Mouse (Mus musculus): Measurements from ENCODE around the gene Lrrc8d. TPM values are rescaled to one million over a fixed set of nuclear protein-coding genes. Genes with fewer than 3 reads are reported as not detected.
A peak's percentile ranks its signal among the peaks of the same experiment; 100 is the strongest.

The Lrrc8d gene
- total and polyA plus RNA-seq, 3 experiments = 11.4 to 258 (median 21.9) TPM

- peak; percentile 72; the same call in 1 of the 2 replicates for TF ChIP-seq UBTF (IDR thresholded peaks at IDR 0.05; ENCODE audit: borderline replicate concordance, insufficient read depth, low read depth, low read length)
- TF ChIP-seq MYB (IDR thresholded peaks at IDR 0.05; ENCODE audit: low read depth, low read length) = no peak
- no peak for TF ChIP-seq CTCF (IDR thresholded peaks at IDR 0.05 in 2 of 3, conservative IDR thresholded peaks at IDR 0.05 in 1 of 3; ENCODE audit: control insufficient read depth in 1 of 3, insufficient read depth in 1 of 3, low read depth in 2 of 3, low read length in 3 of 3, poor library complexity in 1 of 3, severe bottlenecking in 1 of 3)
- TF ChIP-seq MEF2A (IDR thresholded peaks at IDR 0.05; ENCODE audit: extremely low read depth, insufficient replicate concordance, low read depth, low read length, poor library complexity, severe bottlenecking) = no peak
- TF ChIP-seq POLR2A (IDR thresholded peaks at IDR 0.05; ENCODE audit: control insufficient read depth in 1 of 2, insufficient read depth in 1 of 2, low read depth in 1 of 2, low read length in 2 of 2, poor library complexity in 1 of 2) = peak; percentile 63 to 65; a peak in 3 of 4 replicates
- peak; percentile 63 for TF ChIP-seq HCFC1 (IDR thresholded peaks at IDR 0.05; ENCODE audit: low read depth, low read length)
- no peak for TF ChIP-seq RAD21 (IDR thresholded peaks at IDR 0.05; ENCODE audit: low read depth, low read length)
- TF ChIP-seq MXI1 (IDR thresholded peaks at IDR 0.05; ENCODE audit: low read depth, low read length) = peak; percentile 38
- TF ChIP-seq ZMIZ1 (IDR thresholded peaks at IDR 0.05; ENCODE audit: low read depth, low read length) = peak; percentile 69; the same call in 1 of the 2 replicates
- TF ChIP-seq USF2 (IDR thresholded peaks at IDR 0.05; ENCODE audit: borderline replicate concordance in 1 of 2, insufficient read depth in 1 of 2, low read depth in 1 of 2, low read length in 2 of 2) = no peak
- TF ChIP-seq ZNF384 (IDR thresholded peaks at IDR 0.05; ENCODE audit: low read depth, low read length) = no peak
- no peak for TF ChIP-seq ZKSCAN1 (IDR thresholded peaks at IDR 0.05; ENCODE audit: low read depth, low read length)
- TF ChIP-seq GABPA (IDR thresholded peaks at IDR 0.05; ENCODE audit: low read depth, low read length) = no peak
- 0 out of 2 replicates have a peak, but pooled peaks have one; percentile 9 for TF ChIP-seq NRF1 (IDR thresholded peaks at IDR 0.05; ENCODE audit: insufficient read depth, low read depth, low read length, poor library complexity, severe bottlenecking)
- no peak for TF ChIP-seq MYC (IDR thresholded peaks at IDR 0.05; ENCODE audit: low read depth, low read length)
- peak; percentile 35; the same call in 1 of the 2 replicates for TF ChIP-seq ELF1 (IDR thresholded peaks at IDR 0.05; ENCODE audit: low read depth, low read length)
Observed at GRCm38 (mm10) chr5:105700070-105700851, 492 bp downstream of the Lrrc8d start (continued).

- Histone ChIP-seq H3K4me1 (ENCODE audit: control insufficient read depth in 1 of 2, insufficient read depth in 2 of 2, low read length in 2 of 2) (peaks cover 11 to 25% of the 10 kb centered on the region in 2 experiments), H3K27me3 (ENCODE audit: control insufficient read depth in 1 of 2, insufficient read depth in 2 of 2, low read length in 2 of 2) (no peaks in the 10 kb centered on the region)
Observed at GRCm38 (mm10) chr5:105701326-105701725, 1.6 kb downstream of the Lrrc8d start.

More at GRCm38 (mm10) chr5:105701326-105701725, 1.6 kb downstream of the Lrrc8d start:
- Histone ChIP-seq H3K27ac (ENCODE audit: control insufficient read depth, low read depth, low read length) (peak overlapping the region; percentile 74), H3K36me3 (ENCODE audit: control insufficient read depth in 1 of 2, insufficient read depth in 2 of 2, low read length in 2 of 2) (peaks cover 0 to 20% of the 10 kb centered on the region in 2 experiments; a peak in 2 of 4 replicates), H3K4me3 (ENCODE audit: control insufficient read depth in 1 of 2, insufficient read depth in 1 of 2, low read depth in 2 of 2, low read length in 2 of 2) (peak overlapping the region; percentile 75 to 92), H3K9ac (ENCODE audit: control insufficient read depth, low read depth, low read length, poor library complexity, severe bottlenecking) (peak overlapping the region; percentile 94), H3K79me2 (ENCODE audit: control insufficient read depth, insufficient read depth, low read length, poor library complexity) (peaks cover 8% of the 10 kb centered on the region), H3K9me3 (replicated peaks; ENCODE audit: insufficient read depth, low read length) (no peaks in the 10 kb centered on the region)
- TF ChIP-seq ZC3H11A (IDR thresholded peaks at IDR 0.05; ENCODE audit: low read depth, low read length) (no peak), POLR2AphosphoS2 (IDR thresholded peaks at IDR 0.05; ENCODE audit: low read length) (no peak), POLR2AphosphoS5 (IDR thresholded peaks at IDR 0.05; ENCODE audit: borderline replicate concordance, low read depth, low read length) (no peak), TCF12 (IDR thresholded peaks at IDR 0.05; ENCODE audit: low read depth, low read length) (no peak), RCOR1 (IDR thresholded peaks at IDR 0.05; ENCODE audit: low read depth, low read length) (no peak), MYC (IDR thresholded peaks at IDR 0.05; ENCODE audit: low read depth, low read length) (no peak), KAT2A (conservative IDR thresholded peaks at IDR 0.05; ENCODE audit: low read depth, low read length) (no peak), MAZ (IDR thresholded peaks at IDR 0.05; ENCODE audit: low read depth, low read length) (no peak), MEF2A (IDR thresholded peaks at IDR 0.05; ENCODE audit: extremely low read depth, insufficient replicate concordance, low read depth, low read length, poor library complexity, severe bottlenecking) (no peak), ZNF384 (IDR thresholded peaks at IDR 0.05; ENCODE audit: low read depth, low read length) (no peak), E2F4 (IDR thresholded peaks at IDR 0.05; ENCODE audit: borderline replicate concordance, low read depth, low read length) (no peak), NRF1 (IDR thresholded peaks at IDR 0.05; ENCODE audit: insufficient read depth, low read depth, low read length, poor library complexity, severe bottlenecking) (no peak), CHD1 (IDR thresholded peaks at IDR 0.05; ENCODE audit: low read depth, low read length) (no peak)
- peak; percentile 52 for DNase-seq (ENCODE audit: low read depth, low spot score)

All from MEL (cell line).